Mouse (Mus musculus) neural tube, embryonic 11.5 days (tissue): Measurements from ENCODE around the gene Hmgcl. TPM values are rescaled to one million over a fixed set of nuclear protein-coding genes. Genes with fewer than 3 reads are reported as not detected.

ENCODE experiments used
- ATAC-seq: fragments of 200-750 bp; cut with Nextera tagmentation; 2 replicates; pipeline ENCODE4 v1.8.0; 2017; ENCODE audit warnings: moderate number of reproducible peaks, mild to moderate bottlenecking, moderate TSS enrichment, moderate library complexity; ENCODE audit not compliant: insufficient read depth, low FRiP score, low TSS enrichment
- DNase-seq: peaks from one replicate; pipeline ENCODE4 v3.0.0-alpha.2; 2015; ENCODE audit warnings: low spot score
- H3K27ac ChIP-seq: fragments of 300-500 bp; sonication (generic); 2 replicates; pipeline ENCODE4 v1.5.1; 2014; ENCODE audit warnings: low read depth, mild to moderate bottlenecking, low read length
- H3K27me3 ChIP-seq: fragments of 300-500 bp; sonication (generic); 2 replicates; pipeline ENCODE4 v1.6.1; 2014; ENCODE audit warnings: mild to moderate bottlenecking, low read length, mixed read lengths; ENCODE audit not compliant: control insufficient read depth, insufficient read depth
- H3K36me3 ChIP-seq: fragments of 300-500 bp; sonication (generic); 2 replicates; pipeline ENCODE4 v1.6.1; 2014; ENCODE audit warnings: mild to moderate bottlenecking, low read length, moderate library complexity, mixed read lengths; ENCODE audit not compliant: control insufficient read depth, insufficient read depth
- H3K4me1 ChIP-seq: fragments of 300-500 bp; sonication (generic); 2 replicates; pipeline ENCODE4 v1.6.1; 2014; ENCODE audit warnings: low read length, mixed read lengths; ENCODE audit not compliant: control insufficient read depth, insufficient read depth
- H3K4me2 ChIP-seq: fragments of 300-500 bp; sonication (generic); 2 replicates; pipeline ENCODE4 v1.6.1; 2014; ENCODE audit warnings: low read depth, mild to moderate bottlenecking, moderate library complexity
- H3K4me3 ChIP-seq: fragments of 300-500 bp; sonication (generic); 2 replicates; pipeline ENCODE4 v1.5.1; 2014; ENCODE audit warnings: low read depth, low read length
- H3K9ac ChIP-seq: fragments of 300-500 bp; sonication (generic); 2 replicates; pipeline ENCODE4 v1.6.1; 2014; ENCODE audit warnings: mild to moderate bottlenecking, low read length
- H3K9me3 ChIP-seq: fragments of 300-500 bp; sonication (generic); 2 replicates; pipeline ENCODE4 v1.6.1; 2016; ENCODE audit warnings: low read length; ENCODE audit not compliant: control insufficient read depth
- WGBS: fragments of 180-500 bp; shearing (Covaris S2); extraction: QIAGEN DNeasy Blood & Tissue Kit; methylation state at CpG from one replicate; pipeline ENCODE4 v1.1.7; 2014; 5-methylcytosine and 5-hydroxymethylcytosine counted together
- polyA plus RNA-seq: library from polyadenylated mRNA; unstranded; fragments of >200 nt; fragmentation: Nextera tagmentation; extraction: Ambion mirVana; gene quantifications from 2 replicates; pipeline ENCODE4 v1.2.1, GENCODE M21; 2014

Gene Hmgcl
- polyA plus RNA-seq, 1 experiment from 2014 or later = 62.7 TPM

- ATAC-seq (no peak), DNase-seq (no peak)
- 89% methylated on average over 1 of the region's 1 CpGs for WGBS
- H3K9me3 ChIP-seq = no peaks in the 10 kb centered on the region
- no peaks in the 10 kb centered on the region; the same call in 1 of the 2 replicates for H3K36me3 ChIP-seq
- H3K9ac ChIP-seq = no peak overlapping the region
- H3K4me1 ChIP-seq = peaks cover 8% of the 10 kb centered on the region; the same call in 1 of the 2 replicates
- no peak overlapping the region for H3K27ac ChIP-seq
- peak overlapping the region; percentile 63 for H3K4me2 ChIP-seq
- H3K4me3 ChIP-seq = no peak overlapping the region
- H3K27me3 ChIP-seq = no peaks in the 10 kb centered on the region
Observed at GRCm38 (mm10) chr4:135922190-135922589, 24.1 kb upstream of the Hmgcl start.

GRCm38 (mm10) chr4:135924418-135924817, 21.8 kb upstream of the Hmgcl start:
- DNase-seq = no peak
- ATAC-seq = no peak
- no peaks in the 10 kb centered on the region; the same call in 1 of the 2 replicates for H3K36me3 ChIP-seq
- no peaks in the 10 kb centered on the region for H3K9me3 ChIP-seq
- peaks cover 8% of the 10 kb centered on the region; the same call in 1 of the 2 replicates for H3K4me1 ChIP-seq
- WGBS = 87% methylated on average over 2 of the region's 2 CpGs
- no peaks in the 10 kb centered on the region for H3K27me3 ChIP-seq
- no peak overlapping the region for H3K27ac ChIP-seq
- H3K4me2 ChIP-seq = no peak overlapping the region
- no peak overlapping the region for H3K9ac ChIP-seq
- H3K4me3 ChIP-seq = no peak overlapping the region

GRCm38 (mm10) chr4:135925341-135925740, 20.9 kb upstream of the Hmgcl start:
- Histone ChIP-seq H3K27ac (no peak overlapping the region), H3K4me2 (no peak overlapping the region), H3K27me3 (no peaks in the 10 kb centered on the region), H3K4me1 (peaks cover 8% of the 10 kb centered on the region; the same call in 1 of the 2 replicates), H3K36me3 (no peaks in the 10 kb centered on the region; the same call in 1 of the 2 replicates), H3K4me3 (no peak overlapping the region), H3K9me3 (no peaks in the 10 kb centered on the region), H3K9ac (no peak overlapping the region)
- no peak for ATAC-seq
- WGBS = 89% methylated on average over 5 of the region's 5 CpGs
- DNase-seq = no peak

- Histone ChIP-seq H3K4me1 (peaks cover 7% of the 10 kb centered on the region; the same call in 1 of the 2 replicates), H3K27ac (no peak overlapping the region)
- 91% methylated on average over 10 of the region's 10 CpGs for WGBS
Observed at GRCm38 (mm10) chr4:135926195-135926808, 19.9 kb upstream of the Hmgcl start.

GRCm38 (mm10) chr4:135926861-135927260, 19.4 kb upstream of the Hmgcl start:
- 93% methylated on average over 3 of the region's 3 CpGs for WGBS
- no peak overlapping the region for H3K27ac ChIP-seq
- H3K4me2 ChIP-seq = no peak overlapping the region
- H3K27me3 ChIP-seq = no peaks in the 10 kb centered on the region
- H3K9ac ChIP-seq = no peak overlapping the region
- no peaks in the 10 kb centered on the region; the same call in 1 of the 2 replicates for H3K36me3 ChIP-seq
- H3K4me3 ChIP-seq = no peak overlapping the region
- H3K9me3 ChIP-seq = no peaks in the 10 kb centered on the region
- peaks cover 2% of the 10 kb centered on the region; the same call in 1 of the 2 replicates for H3K4me1 ChIP-seq
- DNase-seq = no peak
- ATAC-seq = no peak

More at GRCm38 (mm10) chr4:135926195-135926808, 19.9 kb upstream of the Hmgcl start:
- no peak overlapping the region for H3K4me3 ChIP-seq
- no peak overlapping the region for H3K9ac ChIP-seq
- H3K4me2 ChIP-seq = no peak overlapping the region
- no peak for ATAC-seq
- no peaks in the 10 kb centered on the region for H3K27me3 ChIP-seq
- no peaks in the 10 kb centered on the region for H3K9me3 ChIP-seq
- no peaks in the 10 kb centered on the region; the same call in 1 of the 2 replicates for H3K36me3 ChIP-seq
- no peak for DNase-seq

- peaks cover 2% of the 10 kb centered on the region; the same call in 1 of the 2 replicates for H3K36me3 ChIP-seq
Observed at GRCm38 (mm10) chr4:135928376-135928775, 17.9 kb upstream of the Hmgcl start.

GRCm38 (mm10) chr4:135929405-135929804, 16.8 kb upstream of the Hmgcl start:
- H3K9me3 ChIP-seq = no peaks in the 10 kb centered on the region
- ATAC-seq = no peak
- no peak overlapping the region for H3K4me3 ChIP-seq
- no peak overlapping the region for H3K4me2 ChIP-seq
- peaks cover 2% of the 10 kb centered on the region; the same call in 1 of the 2 replicates for H3K36me3 ChIP-seq
- no peak overlapping the region for H3K27ac ChIP-seq
- H3K27me3 ChIP-seq = no peaks in the 10 kb centered on the region
- no peaks in the 10 kb centered on the region for H3K4me1 ChIP-seq
- no peak overlapping the region for H3K9ac ChIP-seq
- WGBS = 87% methylated on average over 5 of the region's 5 CpGs
- no peak for DNase-seq

More at GRCm38 (mm10) chr4:135928376-135928775, 17.9 kb upstream of the Hmgcl start:
- H3K9ac ChIP-seq = no peak overlapping the region
- H3K4me2 ChIP-seq = no peak overlapping the region
- H3K27me3 ChIP-seq = no peaks in the 10 kb centered on the region
- DNase-seq = no peak
- H3K4me3 ChIP-seq = no peak overlapping the region
- no peaks in the 10 kb centered on the region for H3K9me3 ChIP-seq
- 83% methylated on average over 9 of the region's 9 CpGs for WGBS
- no peaks in the 10 kb centered on the region for H3K4me1 ChIP-seq
- ATAC-seq = no peak
- no peak overlapping the region for H3K27ac ChIP-seq

- Histone ChIP-seq H3K27me3 (no peaks in the 10 kb centered on the region), H3K4me2 (no peak overlapping the region), H3K4me1 (no peaks in the 10 kb centered on the region), H3K27ac (no peak overlapping the region), H3K9ac (no peak overlapping the region), H3K36me3 (peaks cover 2% of the 10 kb centered on the region; the same call in 1 of the 2 replicates), H3K4me3 (no peak overlapping the region), H3K9me3 (no peaks in the 10 kb centered on the region)
- 92% methylated on average over 9 of the region's 9 CpGs for WGBS
- DNase-seq (no peak), ATAC-seq (no peak)
Observed at GRCm38 (mm10) chr4:135929828-135930227, 16.4 kb upstream of the Hmgcl start.

- DNase-seq (no peak), ATAC-seq (no peak)
- no peaks in the 10 kb centered on the region for H3K27me3 ChIP-seq
- no peak overlapping the region for H3K9ac ChIP-seq
- no peak overlapping the region for H3K4me3 ChIP-seq
- H3K9me3 ChIP-seq = no peaks in the 10 kb centered on the region
- no peak overlapping the region for H3K27ac ChIP-seq
- 92% methylated on average over 8 of the region's 8 CpGs for WGBS
- peaks cover 2% of the 10 kb centered on the region; the same call in 1 of the 2 replicates for H3K36me3 ChIP-seq
- H3K4me2 ChIP-seq = no peak overlapping the region
- no peaks in the 10 kb centered on the region for H3K4me1 ChIP-seq
Observed at GRCm38 (mm10) chr4:135930239-135930638, 16.0 kb upstream of the Hmgcl start.
